Mouse (Mus musculus): ENCODE measurements at regions not wholly inside any gene's neighbourhood (a gene's known extent, or its start where the extent isn't known, plus 50 kb on each side); places are given as distances from the start of the nearest gene placed in this dataset.

DNA sequence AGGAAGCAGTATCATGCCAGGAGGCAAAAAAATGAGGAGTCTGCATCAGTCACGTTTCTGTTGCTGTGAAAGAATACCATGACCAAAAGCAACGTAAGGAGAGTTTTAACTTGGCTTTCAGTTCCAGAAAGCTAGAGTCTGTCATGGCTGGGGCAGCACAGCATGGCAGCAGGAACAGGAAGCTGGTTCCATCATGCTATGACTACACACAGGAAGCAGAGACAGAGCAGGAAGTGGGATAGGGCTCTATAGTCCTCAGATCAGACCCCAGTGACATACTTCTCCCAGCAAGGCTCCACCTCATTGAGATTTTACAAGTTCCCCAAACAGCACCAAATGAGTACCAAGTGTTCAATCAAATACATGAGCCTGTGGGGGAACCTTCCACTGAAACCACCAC lies 453.6 kb downstream of the Etnk1 start:
- ChIA-PET POLR2A (no interaction called here), CTCF (interaction anchor here (0.7 to 1.5 kb wide), 2 partner anchors 11 to 18 kb away, joined by 3 read pairs; no protein-coding TSS in a partner anchor)
- DNase-seq (ENCODE audit: low read depth, low spot score): no peak
- no peak for TF ChIP-seq CTCF (IDR thresholded peaks at IDR 0.05)
- ATAC-seq: no peak
- H3K27me3 ChIP-seq: no peaks in the 10 kb centered on the region
- in situ Hi-C loops (cut with MboI; ENCODE audit: low pct_unique_long_range_greater_than_20kb): loop anchor here (25.0 kb wide), 1 partner anchor 1342 kb away; no protein-coding TSS in a partner anchor

DNA sequence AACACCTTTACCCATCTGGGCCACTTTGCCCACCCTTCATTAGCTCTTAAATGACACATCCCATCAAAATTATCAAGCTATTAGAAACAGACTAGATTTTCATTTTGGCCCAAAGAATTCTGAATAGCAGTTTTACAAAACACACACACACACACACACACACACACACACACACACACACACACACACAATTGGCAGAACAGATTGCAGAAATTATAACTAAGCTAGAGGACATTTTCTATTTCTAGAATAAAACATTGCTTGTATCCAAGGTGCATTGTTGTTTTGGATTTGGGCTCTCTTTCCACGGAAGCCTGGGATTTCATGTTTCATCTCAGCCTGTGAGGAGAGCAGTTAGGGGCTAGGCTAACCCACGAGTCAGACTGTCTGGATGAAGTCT lies 455.1 kb downstream of the Etnk1 start:
- TF ChIP-seq CTCF (IDR thresholded peaks at IDR 0.05): no peak
- CTCF ChIA-PET: interaction anchor here (1.6 kb wide), 1 partner anchor 15 kb away, joined by 3 read pairs; no protein-coding TSS in a partner anchor

DNA sequence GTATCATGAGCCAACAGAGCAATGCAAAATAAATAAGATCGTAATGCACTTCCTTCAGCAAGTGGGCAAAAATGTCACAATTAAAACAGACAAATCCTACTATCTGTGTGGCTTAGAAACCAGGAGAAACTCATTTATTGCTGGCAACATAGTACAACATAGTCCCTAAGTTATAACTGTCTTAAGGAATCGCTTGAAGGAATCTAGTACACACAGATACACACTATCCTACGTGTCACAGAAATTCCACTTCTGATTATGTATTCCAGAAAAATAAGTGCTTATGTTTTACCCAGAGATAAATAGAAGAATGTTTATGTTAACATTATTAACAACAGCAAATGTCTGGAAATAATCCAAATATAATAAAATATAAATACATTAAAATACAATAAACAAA lies 457.9 kb downstream of the Etnk1 start:
- POLR2A ChIA-PET: no interaction called here
- no peak for TF ChIP-seq CTCF (IDR thresholded peaks at IDR 0.05)
- CTCF ChIA-PET: no interaction called here
- no peaks in the 10 kb centered on the region for H3K27me3 ChIP-seq
- in situ Hi-C loops (cut with MboI; ENCODE audit: low pct_unique_long_range_greater_than_20kb): loop anchor here (25.0 kb wide), 1 partner anchor 1337 kb away; no protein-coding TSS in a partner anchor
- ATAC-seq (no peak), DNase-seq (ENCODE audit: low read depth, low spot score) (no peak)

More for the DNA sequence above, 455.1 kb downstream of the Etnk1 start:
- POLR2A ChIA-PET: interaction anchor here (0.6 to 1.0 kb wide), 3 partner anchors 8 to 96 kb away, joined by 3 read pairs; no protein-coding TSS in a partner anchor
- no peak for DNase-seq (ENCODE audit: low read depth, low spot score)
- in situ Hi-C loops (cut with MboI; ENCODE audit: low pct_unique_long_range_greater_than_20kb): loop anchor here (25.0 kb wide), 1 partner anchor 1340 kb away; no protein-coding TSS in a partner anchor
- no peak for ATAC-seq
- H3K27me3 ChIP-seq: no peaks in the 10 kb centered on the region

DNA sequence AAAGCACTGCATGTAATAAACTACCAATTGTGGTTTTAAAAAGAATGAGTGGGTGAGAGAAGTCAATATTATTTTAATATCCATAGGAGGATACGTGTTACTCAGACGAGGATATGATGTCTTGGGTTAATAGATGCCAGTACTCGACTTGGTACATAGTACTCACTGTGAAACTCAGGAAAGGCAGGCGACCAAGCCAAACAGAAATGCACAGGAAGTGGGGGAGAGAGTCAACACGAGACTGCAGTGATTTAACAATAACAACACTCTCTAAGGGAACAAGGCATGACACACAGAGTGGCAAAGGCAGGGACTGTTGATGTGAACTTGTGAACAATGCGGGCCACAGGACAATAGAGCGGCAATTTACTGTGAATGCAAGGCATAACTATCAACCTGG lies 464.6 kb downstream of the Etnk1 start:
- no peak for ATAC-seq
- DNase-seq (ENCODE audit: low read depth, low spot score): no peak
- TF ChIP-seq CTCF (IDR thresholded peaks at IDR 0.05): no peak
- CTCF ChIA-PET: no interaction called here
- H3K27me3 ChIP-seq: no peaks in the 10 kb centered on the region
- POLR2A ChIA-PET: no interaction called here
- in situ Hi-C loops (cut with MboI; ENCODE audit: low pct_unique_long_range_greater_than_20kb): no loop called here

DNA sequence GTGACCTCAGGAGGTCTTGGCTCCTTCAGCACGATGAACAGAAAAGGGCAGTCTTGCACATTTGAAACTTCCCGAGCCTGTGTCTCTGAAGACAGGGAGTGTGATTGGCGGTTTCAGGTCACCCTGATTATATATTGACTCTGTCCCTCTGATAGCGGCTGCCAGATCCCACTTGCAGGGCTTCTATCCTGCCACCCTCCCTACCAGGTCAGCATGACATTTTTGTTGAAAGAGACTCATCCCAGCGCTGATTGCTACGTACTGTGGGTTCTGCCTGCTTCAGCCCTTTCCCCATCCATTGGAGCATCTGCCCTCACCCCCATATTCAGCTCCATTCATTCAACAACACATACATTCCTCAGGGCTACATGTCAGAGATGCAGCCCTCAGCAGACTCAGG lies 466.7 kb downstream of the Etnk1 start:
- POLR2A ChIA-PET: interaction anchor here (1.0 kb wide), 1 partner anchor 10 kb away, joined by 3 read pairs; no protein-coding TSS in a partner anchor
- no peak for DNase-seq (ENCODE audit: low read depth, low spot score)
- no peak for ATAC-seq

DNA sequence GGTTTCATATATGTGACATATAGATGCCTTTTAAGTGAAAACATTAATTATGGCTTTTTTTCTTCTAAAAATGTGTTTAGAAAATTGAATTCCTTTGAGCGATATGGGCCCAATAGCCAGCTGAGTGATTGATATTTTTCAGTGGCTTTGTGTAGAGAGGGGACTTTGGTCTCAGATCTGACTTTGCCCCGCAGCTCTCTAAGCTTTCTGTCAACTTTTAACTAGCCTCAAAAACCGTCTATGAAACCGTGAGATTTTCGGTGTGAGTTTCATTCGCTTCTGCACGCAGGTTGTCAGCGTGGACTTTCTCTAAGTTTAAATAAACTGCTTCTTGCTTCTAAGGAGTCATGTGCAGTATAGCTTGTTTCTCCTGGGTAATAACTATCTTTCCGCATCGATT lies 467.3 kb downstream of the Etnk1 start:
- in situ Hi-C loops (cut with MboI; ENCODE audit: low pct_unique_long_range_greater_than_20kb): no loop called here
- ATAC-seq (no peak), DNase-seq (ENCODE audit: low read depth, low spot score) (no peak)
- ChIA-PET POLR2A (interaction anchor here (1.0 kb wide), 2 partner anchors 11 to 13 kb away, joined by 3 read pairs; no protein-coding TSS in a partner anchor), CTCF (no interaction called here)
- no peak for TF ChIP-seq CTCF (IDR thresholded peaks at IDR 0.05)
- no peaks in the 10 kb centered on the region for H3K27me3 ChIP-seq

More for the DNA sequence above, 466.7 kb downstream of the Etnk1 start:
- in situ Hi-C loops (cut with MboI; ENCODE audit: low pct_unique_long_range_greater_than_20kb): no loop called here
- TF ChIP-seq CTCF (IDR thresholded peaks at IDR 0.05): no peak
- CTCF ChIA-PET: no interaction called here
- H3K27me3 ChIP-seq: no peaks in the 10 kb centered on the region

DNA sequence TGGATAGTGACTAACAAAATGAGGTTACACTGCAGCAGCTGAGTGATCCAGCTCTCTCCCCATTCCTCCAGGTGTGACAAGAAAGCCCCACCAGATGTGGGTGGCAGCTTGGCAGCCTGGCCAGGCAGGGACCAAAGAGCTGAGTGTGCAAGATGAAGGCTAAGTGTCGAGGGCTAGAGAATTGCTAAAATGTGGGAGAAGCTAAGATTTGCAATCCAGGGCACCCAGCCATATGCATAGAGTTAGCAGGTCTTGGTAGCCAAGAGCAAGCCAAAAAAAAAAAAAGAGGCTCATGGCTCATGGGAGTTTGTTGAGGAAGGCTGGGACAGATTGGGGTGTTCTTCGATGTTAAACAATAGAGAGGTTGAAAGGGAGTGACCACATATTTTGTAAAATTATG lies 468.0 kb downstream of the Etnk1 start:
- CTCF ChIA-PET: no interaction called here
- no peaks in the 10 kb centered on the region for H3K27me3 ChIP-seq
- ATAC-seq (no peak), DNase-seq (ENCODE audit: low read depth, low spot score) (no peak)
- in situ Hi-C loops (cut with MboI; ENCODE audit: low pct_unique_long_range_greater_than_20kb): no loop called here
- TF ChIP-seq CTCF (IDR thresholded peaks at IDR 0.05): no peak
- POLR2A ChIA-PET: interaction anchor here (1.0 kb wide), 1 partner anchor 13 kb away, joined by 3 read pairs; no protein-coding TSS in a partner anchor

DNA sequence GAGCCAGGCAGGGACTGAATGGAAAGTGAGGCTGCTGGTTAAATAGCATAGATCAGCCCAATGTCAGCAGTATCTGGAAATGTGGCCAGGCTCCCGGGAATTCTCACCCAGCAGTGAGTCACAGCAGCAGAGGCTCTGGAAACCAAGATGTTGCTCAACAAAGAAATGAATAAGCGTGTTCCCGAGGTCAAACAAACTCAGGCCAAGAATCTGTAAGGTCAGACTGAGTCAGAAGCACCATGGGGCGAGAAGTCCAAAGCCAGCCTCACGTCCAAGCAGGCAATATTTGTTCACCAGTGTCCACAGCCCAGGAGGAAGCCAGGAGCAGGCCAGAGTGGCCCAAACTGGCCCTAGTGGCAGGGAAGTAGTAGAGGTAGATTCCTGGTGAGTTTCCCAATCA lies 473.6 kb downstream of the Etnk1 start:
- peak; percentile 99 for ATAC-seq
- in situ Hi-C loops (cut with MboI; ENCODE audit: low pct_unique_long_range_greater_than_20kb): no loop called here
- no peaks in the 10 kb centered on the region for H3K27me3 ChIP-seq
- no peak for TF ChIP-seq CTCF (IDR thresholded peaks at IDR 0.05)
- CTCF ChIA-PET: no interaction called here
- POLR2A ChIA-PET: no interaction called here
- peak; percentile 69 for DNase-seq (ENCODE audit: low read depth, low spot score)

DNA sequence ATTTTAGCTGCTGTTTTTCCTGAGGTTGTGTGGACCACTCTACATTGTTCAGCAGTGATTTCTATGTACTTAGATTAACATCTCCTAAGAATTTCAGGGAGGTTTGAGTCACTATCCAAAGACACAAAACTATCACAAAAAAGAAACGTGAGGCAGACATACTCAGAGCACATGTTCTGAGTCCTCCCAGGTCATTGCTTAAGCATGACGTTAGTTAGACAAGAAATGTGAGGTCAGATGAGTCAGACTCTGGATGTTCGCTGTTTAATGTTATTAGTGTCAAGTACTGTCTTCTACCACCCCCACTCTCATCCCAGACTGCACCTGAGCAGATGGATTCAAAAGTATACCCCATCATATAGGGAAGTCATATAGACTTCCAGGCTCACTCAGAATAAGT lies 475.0 kb downstream of the Etnk1 start:
- DNase-seq (ENCODE audit: low read depth, low spot score) (no peak), ATAC-seq (no peak)
- in situ Hi-C loops (cut with MboI; ENCODE audit: low pct_unique_long_range_greater_than_20kb): no loop called here
- ChIA-PET POLR2A (no interaction called here), CTCF (no interaction called here)
- no peaks in the 10 kb centered on the region for H3K27me3 ChIP-seq
- no peak for TF ChIP-seq CTCF (IDR thresholded peaks at IDR 0.05)

DNA sequence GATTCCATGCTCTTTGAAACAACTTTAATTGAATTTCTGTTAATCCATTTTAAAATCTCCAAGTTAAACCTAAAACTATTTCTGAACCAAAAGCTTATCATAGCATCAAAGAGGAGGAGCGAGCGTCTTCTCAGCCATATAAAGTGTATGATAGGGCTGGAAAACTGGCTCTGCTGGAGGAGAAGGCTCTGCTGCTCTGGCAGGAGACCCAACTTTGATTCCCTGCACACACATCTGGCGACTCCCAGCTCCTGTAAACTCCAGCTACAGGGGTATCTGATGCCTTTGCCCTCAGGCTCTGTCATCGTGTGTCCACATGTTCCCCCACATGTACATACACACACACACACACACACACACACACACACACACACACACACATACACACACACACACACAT lies 479.0 kb downstream of the Etnk1 start:
- no peaks in the 10 kb centered on the region for H3K27me3 ChIP-seq
- in situ Hi-C loops (cut with MboI; ENCODE audit: low pct_unique_long_range_greater_than_20kb): no loop called here
- DNase-seq (ENCODE audit: low read depth, low spot score): no peak
- no peak for TF ChIP-seq CTCF (IDR thresholded peaks at IDR 0.05)
- CTCF ChIA-PET: no interaction called here
- POLR2A ChIA-PET: no interaction called here
- no peak for ATAC-seq

DNA sequence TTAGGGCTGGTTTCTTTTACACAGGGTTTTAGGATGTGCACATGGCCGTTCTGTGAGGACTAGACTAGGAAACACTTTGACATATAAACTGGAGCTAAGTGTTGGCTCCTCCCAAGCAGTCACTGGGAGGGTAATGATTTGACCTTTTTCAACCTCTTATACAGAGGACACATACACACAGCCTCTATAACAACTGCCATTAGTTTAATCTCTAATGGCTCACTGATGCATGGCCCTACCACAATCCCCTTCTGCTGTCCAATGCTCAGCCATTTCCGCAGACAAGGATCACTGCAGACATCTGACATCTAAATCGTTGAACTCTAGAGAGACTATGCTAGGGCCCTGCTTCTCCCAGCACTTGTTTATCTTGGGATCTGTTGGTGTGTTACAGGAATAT lies 481.5 kb downstream of the Etnk1 start:
- DNase-seq (ENCODE audit: low read depth, low spot score): peak; percentile 3
- no peaks in the 10 kb centered on the region for H3K27me3 ChIP-seq
- CTCF ChIA-PET: no interaction called here
- no peak for ATAC-seq
- POLR2A ChIA-PET: no interaction called here
- TF ChIP-seq CTCF (IDR thresholded peaks at IDR 0.05): no peak
- in situ Hi-C loops (cut with MboI; ENCODE audit: low pct_unique_long_range_greater_than_20kb): no loop called here

DNA sequence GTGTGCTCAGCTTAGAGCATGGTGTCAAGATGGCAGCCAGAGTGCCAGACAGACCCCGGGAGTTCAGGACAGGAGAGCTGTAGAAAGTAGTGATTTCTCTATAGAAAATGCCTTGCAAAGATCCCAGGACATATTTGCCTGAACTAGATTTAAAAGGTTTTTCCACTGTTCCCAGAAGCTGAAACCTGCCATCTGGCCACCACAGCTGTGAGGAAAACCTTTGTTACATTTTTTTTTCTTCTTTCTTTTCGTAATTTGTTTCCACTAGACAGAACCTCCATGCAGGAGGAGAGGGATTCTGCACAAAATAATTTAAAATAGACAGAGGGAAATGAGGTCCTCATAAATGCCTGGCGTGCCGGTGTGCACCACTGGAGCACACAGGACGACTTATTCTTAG lies 489.6 kb downstream of the Etnk1 start:
- CTCF ChIA-PET: interaction anchor here (0.7 kb wide), 1 partner anchor 10 kb away, joined by 3 read pairs; no protein-coding TSS in a partner anchor
- in situ Hi-C loops (cut with MboI; ENCODE audit: low pct_unique_long_range_greater_than_20kb): no loop called here
- TF ChIP-seq CTCF (IDR thresholded peaks at IDR 0.05): no peak
- ATAC-seq (no peak), DNase-seq (ENCODE audit: low read depth, low spot score) (no peak)
- POLR2A ChIA-PET: no interaction called here
- H3K27me3 ChIP-seq: no peaks in the 10 kb centered on the region
